Mouse (Mus musculus): ENCODE data around the gene Bclaf1. TPM values are rescaled to one million over a fixed set of nuclear protein-coding genes. Genes with fewer than 3 reads are reported as not detected.

The Bclaf1 gene
- polyA plus RNA-seq, 1 experiment from 2014 or later = 91.9 TPM

DNA sequence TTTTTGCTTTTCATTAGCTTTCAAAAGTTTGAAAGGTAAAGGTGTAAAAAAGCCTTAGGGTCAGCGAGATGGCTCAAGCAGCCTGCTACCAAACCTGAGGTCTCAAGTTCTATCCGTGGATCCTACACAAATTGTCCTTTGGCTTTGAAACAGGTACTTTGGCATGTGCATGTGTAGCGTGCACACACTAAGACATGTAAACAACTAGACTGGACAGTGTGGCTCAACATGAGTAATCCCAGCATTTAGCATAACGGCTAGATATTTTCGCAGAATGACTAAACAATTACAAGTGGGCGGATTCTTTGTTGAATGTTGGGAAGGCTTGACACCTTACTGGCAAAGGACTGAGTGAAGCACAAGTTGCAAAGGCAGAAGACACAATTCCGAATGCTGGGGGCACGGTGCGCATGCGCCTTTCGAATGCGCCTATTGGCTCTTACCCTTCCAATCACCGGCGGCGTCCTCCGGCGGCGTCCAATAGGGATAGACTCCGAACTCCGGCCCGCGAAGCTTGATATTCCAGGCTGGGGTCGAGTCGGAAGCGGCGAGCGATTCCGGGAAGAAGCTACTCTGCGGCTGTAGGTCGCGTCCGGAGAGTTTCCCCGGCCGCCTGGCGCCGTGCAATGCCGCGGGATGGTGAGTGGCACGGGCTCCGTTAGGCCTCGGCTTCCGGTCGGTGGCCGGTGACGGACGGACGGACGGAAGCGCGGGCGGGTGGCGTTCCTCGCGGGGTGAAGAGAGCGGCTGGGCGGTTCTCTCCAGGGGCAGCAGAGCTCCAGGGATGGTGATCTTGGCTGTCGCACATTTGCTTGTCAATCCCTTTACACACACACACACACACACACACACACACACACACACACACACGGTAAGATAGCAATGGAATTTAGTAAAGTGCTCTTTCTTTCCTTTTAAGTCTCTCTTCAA lies 35.3 kb downstream of the Bclaf1 start, which contains the start of gene Mtfr2:
Gene Mtfr2, plus strand, starts transcription at position 486 of the 930 bp plus-strand sequence.
- Histone ChIP-seq H3K9ac (ENCODE audit: low read depth, low read length) (peak within 1 kb of the TSS; percentile 79), H3K4me2 (ENCODE audit: low read depth, low read length) (peak within 1 kb of the TSS; percentile 73), H3K4me3 (ENCODE audit: low read length) (peak within 1 kb of the TSS; percentile 80), H3K9me3 (ENCODE audit: control insufficient read depth, low read length) (no peaks in the 10 kb centered on the region), H3K4me1 (ENCODE audit: control insufficient read depth, insufficient read depth, low read length) (peaks cover 6% of the 10 kb centered on the region), H3K27ac (ENCODE audit: low read length) (peak within 1 kb of the TSS; percentile 63), H3K27me3 (replicated peaks; ENCODE audit: control insufficient read depth, insufficient read depth, low read length) (no peaks in the 10 kb centered on the region), H3K36me3 (ENCODE audit: control insufficient read depth, insufficient read depth, low read length) (peaks cover 12% of the 10 kb centered on the region; the same call in 1 of the 2 replicates)
- ATAC-seq = peak; percentile 97
- 1% methylated on average over 58 of the region's 58 CpGs for WGBS

GRCm38 (mm10) chr10:20348894-20349293 lies 36.6 kb downstream of the Bclaf1 start:
- no peak overlapping the region for H3K4me3 ChIP-seq (ENCODE audit: low read length)

DNA sequence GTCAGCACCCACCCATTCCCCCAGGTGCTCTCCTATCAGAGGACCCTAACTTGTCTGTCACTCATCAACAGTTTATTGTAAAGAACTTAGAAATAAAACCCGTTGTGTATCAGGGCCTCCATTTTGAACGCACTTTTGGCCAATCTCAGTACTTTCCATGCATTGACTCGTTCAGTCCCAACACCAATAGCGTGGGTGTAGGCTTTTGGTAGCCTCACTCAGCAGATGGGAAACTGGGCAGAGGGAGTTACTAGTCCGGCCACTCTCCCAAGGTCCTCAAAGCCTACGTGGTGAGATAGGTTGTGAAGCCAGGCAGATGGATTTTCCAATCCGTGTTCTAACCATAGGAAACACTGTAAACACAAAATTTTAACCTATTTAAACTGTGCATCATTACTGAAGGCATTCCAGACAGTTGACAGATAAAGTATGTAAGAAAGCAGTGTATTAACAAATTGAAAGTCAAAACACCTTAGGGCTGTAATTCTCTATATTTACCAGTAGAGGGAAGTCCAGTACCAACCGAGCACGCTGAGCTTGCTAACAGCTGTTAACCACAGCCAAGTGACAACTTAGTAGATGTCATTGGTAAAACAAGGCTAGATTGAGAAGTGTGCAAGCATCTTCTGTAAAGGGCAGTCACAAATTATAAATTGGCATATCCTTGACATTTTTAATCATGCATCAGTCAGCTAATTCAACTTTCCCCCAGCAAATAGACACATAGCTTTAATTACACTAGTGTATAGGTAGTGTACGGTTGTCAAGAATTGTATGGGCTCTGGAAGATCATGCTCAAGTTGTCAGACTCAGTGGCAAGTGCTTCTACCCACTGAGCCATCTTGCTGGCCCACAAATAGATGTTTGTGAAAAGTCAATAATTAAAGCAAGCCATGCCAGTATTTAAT lies 49.5 kb downstream of the Bclaf1 start:
- no peak for ATAC-seq
- Histone ChIP-seq H3K9me3 (ENCODE audit: control insufficient read depth, low read length) (no peaks in the 10 kb centered on the region), H3K27me3 (replicated peaks; ENCODE audit: control insufficient read depth, insufficient read depth, low read length) (no peaks in the 10 kb centered on the region), H3K9ac (ENCODE audit: low read depth, low read length) (no peak overlapping the region), H3K4me2 (ENCODE audit: low read depth, low read length) (no peak overlapping the region), H3K36me3 (ENCODE audit: control insufficient read depth, insufficient read depth, low read length) (0 out of 2 replicates have a peak, but pooled peaks cover 4% of the 10 kb centered on the region), H3K4me3 (ENCODE audit: low read length) (no peak overlapping the region), H3K4me1 (ENCODE audit: control insufficient read depth, insufficient read depth, low read length) (no peaks in the 10 kb centered on the region), H3K27ac (ENCODE audit: low read length) (no peak overlapping the region)
- WGBS = 60% methylated on average over 10 of the region's 10 CpGs

More at GRCm38 (mm10) chr10:20348894-20349293, 36.6 kb downstream of the Bclaf1 start:
- no peak overlapping the region for H3K4me2 ChIP-seq (ENCODE audit: low read depth, low read length)
- H3K27me3 ChIP-seq (replicated peaks; ENCODE audit: control insufficient read depth, insufficient read depth, low read length) = no peaks in the 10 kb centered on the region
- no peak overlapping the region for H3K27ac ChIP-seq (ENCODE audit: low read length)
- 85% methylated on average over 2 of the region's 2 CpGs for WGBS
- H3K36me3 ChIP-seq (ENCODE audit: control insufficient read depth, insufficient read depth, low read length) = peaks cover 7% of the 10 kb centered on the region; the same call in 1 of the 2 replicates
- H3K9ac ChIP-seq (ENCODE audit: low read depth, low read length) = no peak overlapping the region
- no peaks in the 10 kb centered on the region for H3K9me3 ChIP-seq (ENCODE audit: control insufficient read depth, low read length)
- ATAC-seq = no peak
- H3K4me1 ChIP-seq (ENCODE audit: control insufficient read depth, insufficient read depth, low read length) = peaks cover 6% of the 10 kb centered on the region

GRCm38 (mm10) chr10:20362450-20363118 lies 50.3 kb downstream of the Bclaf1 start:
- Histone ChIP-seq H3K4me3 (ENCODE audit: low read length) (no peak overlapping the region), H3K27ac (ENCODE audit: low read length) (no peak overlapping the region), H3K9me3 (ENCODE audit: control insufficient read depth, low read length) (no peaks in the 10 kb centered on the region), H3K4me1 (ENCODE audit: control insufficient read depth, insufficient read depth, low read length) (no peaks in the 10 kb centered on the region), H3K4me2 (ENCODE audit: low read depth, low read length) (no peak overlapping the region), H3K36me3 (ENCODE audit: control insufficient read depth, insufficient read depth, low read length) (0 out of 2 replicates have a peak, but pooled peaks cover 4% of the 10 kb centered on the region), H3K27me3 (replicated peaks; ENCODE audit: control insufficient read depth, insufficient read depth, low read length) (no peaks in the 10 kb centered on the region), H3K9ac (ENCODE audit: low read depth, low read length) (no peak overlapping the region)
- WGBS = 71% methylated on average over 4 of the region's 4 CpGs
- ATAC-seq = no peak

- ATAC-seq = no peak
- Histone ChIP-seq H3K4me2 (ENCODE audit: low read depth, low read length) (no peak overlapping the region), H3K27ac (ENCODE audit: low read length) (no peak overlapping the region), H3K36me3 (ENCODE audit: control insufficient read depth, insufficient read depth, low read length) (no peaks in the 10 kb centered on the region), H3K4me1 (ENCODE audit: control insufficient read depth, insufficient read depth, low read length) (no peaks in the 10 kb centered on the region), H3K27me3 (replicated peaks; ENCODE audit: control insufficient read depth, insufficient read depth, low read length) (no peaks in the 10 kb centered on the region), H3K4me3 (ENCODE audit: low read length) (no peak overlapping the region), H3K9ac (ENCODE audit: low read depth, low read length) (no peak overlapping the region), H3K9me3 (ENCODE audit: control insufficient read depth, low read length) (no peaks in the 10 kb centered on the region)
- 94% methylated on average over 5 of the region's 5 CpGs for WGBS
Observed at GRCm38 (mm10) chr10:20372046-20372445, 59.8 kb downstream of the Bclaf1 start.

DNA sequence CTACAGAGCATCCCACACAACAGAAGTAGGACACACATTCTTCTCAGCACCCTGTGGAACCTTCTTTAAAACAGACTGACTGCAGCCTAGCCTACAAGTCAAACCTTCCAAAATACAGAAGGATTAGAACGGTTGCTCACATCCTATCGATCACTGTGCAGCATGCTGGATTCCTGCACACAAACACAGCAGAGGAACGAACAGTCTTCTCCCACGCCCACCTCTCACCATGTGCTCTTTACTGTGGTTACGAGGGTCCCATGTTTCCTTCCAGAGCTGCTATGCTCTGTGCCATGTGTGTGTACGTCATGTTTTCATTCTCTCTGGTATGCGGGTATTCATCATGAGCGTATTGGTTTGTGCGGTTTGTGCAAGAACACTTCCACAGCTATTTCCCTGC lies 65.4 kb downstream of the Bclaf1 start:
- H3K27ac ChIP-seq (ENCODE audit: low read length) = no peak overlapping the region
- no peaks in the 10 kb centered on the region for H3K27me3 ChIP-seq (replicated peaks; ENCODE audit: control insufficient read depth, insufficient read depth, low read length)
- no peak overlapping the region for H3K9ac ChIP-seq (ENCODE audit: low read depth, low read length)
- no peaks in the 10 kb centered on the region for H3K9me3 ChIP-seq (ENCODE audit: control insufficient read depth, low read length)
- no peaks in the 10 kb centered on the region for H3K4me1 ChIP-seq (ENCODE audit: control insufficient read depth, insufficient read depth, low read length)
- no peak overlapping the region for H3K4me2 ChIP-seq (ENCODE audit: low read depth, low read length)
- no peak overlapping the region for H3K4me3 ChIP-seq (ENCODE audit: low read length)
- no peaks in the 10 kb centered on the region for H3K36me3 ChIP-seq (ENCODE audit: control insufficient read depth, insufficient read depth, low read length)
- no peak for ATAC-seq
- WGBS = 85% methylated on average over 9 of the region's 9 CpGs

- no peaks in the 10 kb centered on the region for H3K4me1 ChIP-seq (ENCODE audit: control insufficient read depth, insufficient read depth, low read length)
- H3K4me2 ChIP-seq (ENCODE audit: low read depth, low read length) = no peak overlapping the region
- H3K9ac ChIP-seq (ENCODE audit: low read depth, low read length) = no peak overlapping the region
- H3K4me3 ChIP-seq (ENCODE audit: low read length) = no peak overlapping the region
- no peaks in the 10 kb centered on the region for H3K9me3 ChIP-seq (ENCODE audit: control insufficient read depth, low read length)
- no peaks in the 10 kb centered on the region for H3K36me3 ChIP-seq (ENCODE audit: control insufficient read depth, insufficient read depth, low read length)
- 80% methylated on average over 9 of the region's 9 CpGs for WGBS
- no peaks in the 10 kb centered on the region for H3K27me3 ChIP-seq (replicated peaks; ENCODE audit: control insufficient read depth, insufficient read depth, low read length)
- H3K27ac ChIP-seq (ENCODE audit: low read length) = no peak overlapping the region
- ATAC-seq = no peak
Observed at GRCm38 (mm10) chr10:20379071-20379735, 66.9 kb downstream of the Bclaf1 start.

DNA sequence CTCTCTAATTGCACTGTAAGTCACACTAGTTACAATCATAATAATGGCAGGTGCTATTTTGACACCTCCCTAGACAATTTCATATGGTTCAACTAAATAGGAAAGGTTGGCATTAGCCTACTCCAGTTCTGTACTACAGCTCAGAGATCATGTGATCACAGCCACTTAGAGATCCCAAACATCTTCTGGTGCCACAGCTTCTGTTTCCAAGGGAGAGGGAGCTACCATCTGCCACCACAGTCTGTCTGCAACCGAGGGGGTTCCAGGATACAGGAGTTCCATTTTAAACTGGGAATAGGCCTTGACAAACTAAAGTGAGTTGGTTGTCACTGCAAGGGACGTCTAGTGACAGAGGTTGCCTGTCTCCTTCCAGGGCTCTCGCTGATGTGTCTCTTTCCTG lies 68.5 kb downstream of the Bclaf1 start:
- Histone ChIP-seq H3K4me2 (ENCODE audit: low read depth, low read length) (no peak overlapping the region), H3K36me3 (ENCODE audit: control insufficient read depth, insufficient read depth, low read length) (no peaks in the 10 kb centered on the region), H3K27me3 (replicated peaks; ENCODE audit: control insufficient read depth, insufficient read depth, low read length) (no peaks in the 10 kb centered on the region), H3K4me3 (ENCODE audit: low read length) (no peak overlapping the region), H3K4me1 (ENCODE audit: control insufficient read depth, insufficient read depth, low read length) (no peaks in the 10 kb centered on the region), H3K9ac (ENCODE audit: low read depth, low read length) (no peak overlapping the region), H3K9me3 (ENCODE audit: control insufficient read depth, low read length) (no peaks in the 10 kb centered on the region), H3K27ac (ENCODE audit: low read length) (no peak overlapping the region)
- WGBS = 83% methylated on average over 3 of the region's 3 CpGs
- no peak for ATAC-seq
